Mouse (Mus musculus) CH12.LX (cell line): Measurements from ENCODE around the gene Zcwpw1.
"Not testable (repeated sequence)": the region's sequence is repeated elsewhere in the genome, so short reads cannot be mapped to it uniquely, and the experiment has no call there.

Source experiments
- BHLHE40 ChIP-seq: IDR thresholded peaks from 2 replicates; pipeline ENCODE4 v1.6.1; 2011; ENCODE audit warnings: mild to moderate bottlenecking, low read depth, low read length, improper control_type of control experiment
- CHD1 ChIP-seq: IDR thresholded peaks from 2 replicates; pipeline ENCODE4 v1.6.1; 2012; ENCODE audit warnings: low read depth, low read length, improper control_type of control experiment, inconsistent platforms
- CHD2 ChIP-seq: IDR thresholded peaks from 2 replicates; pipeline ENCODE4 v1.6.1; 2011; ENCODE audit warnings: low read length, improper control_type of control experiment
- CTCF ChIP-seq, 2 experiments: IDR thresholded peaks in 1 of 2; conservative IDR thresholded peaks in 1 of 2; 2 replicates each; pipeline ENCODE4 v1.5.1; 2011 to 2012; ENCODE audit warnings: low read depth in 2 of 2, low read length in 2 of 2, improper control_type of control experiment in 1 of 2, inconsistent platforms in 1 of 2, mild to moderate bottlenecking in 1 of 2, moderate library complexity in 1 of 2
- E2F4 ChIP-seq: IDR thresholded peaks from 2 replicates; pipeline ENCODE4 v1.6.1; 2011; ENCODE audit warnings: low read depth, low read length, improper control_type of control experiment; ENCODE audit not compliant: insufficient replicate concordance
- EP300 ChIP-seq: IDR thresholded peaks from 2 replicates; pipeline ENCODE4 v1.6.1; 2011; ENCODE audit warnings: low read length, improper control_type of control experiment
- HCFC1 ChIP-seq: IDR thresholded peaks from 2 replicates; pipeline ENCODE4 v1.6.1; 2012; ENCODE audit warnings: low read depth, mild to moderate bottlenecking, inconsistent platforms, low read length, improper control_type of control experiment
- MAX ChIP-seq: IDR thresholded peaks from 2 replicates; pipeline ENCODE4 v1.6.1; 2011; ENCODE audit warnings: low read length, improper control_type of control experiment
- POLR2A ChIP-seq: IDR thresholded peaks from 2 replicates; pipeline ENCODE4 v1.6.1; 2011; ENCODE audit warnings: low read depth, mild to moderate bottlenecking, improper control_type of control experiment, low read length
- TCF12 ChIP-seq: IDR thresholded peaks from 2 replicates; pipeline ENCODE4 v1.6.1; 2014; ENCODE audit warnings: low read depth, mild to moderate bottlenecking, inconsistent platforms, low read length, improper control_type of control experiment
- USF1 ChIP-seq: IDR thresholded peaks from 2 replicates; pipeline ENCODE4 v1.6.1; 2014; ENCODE audit warnings: low read depth, mild to moderate bottlenecking, inconsistent platforms, low read length, improper control_type of control experiment

DNA sequence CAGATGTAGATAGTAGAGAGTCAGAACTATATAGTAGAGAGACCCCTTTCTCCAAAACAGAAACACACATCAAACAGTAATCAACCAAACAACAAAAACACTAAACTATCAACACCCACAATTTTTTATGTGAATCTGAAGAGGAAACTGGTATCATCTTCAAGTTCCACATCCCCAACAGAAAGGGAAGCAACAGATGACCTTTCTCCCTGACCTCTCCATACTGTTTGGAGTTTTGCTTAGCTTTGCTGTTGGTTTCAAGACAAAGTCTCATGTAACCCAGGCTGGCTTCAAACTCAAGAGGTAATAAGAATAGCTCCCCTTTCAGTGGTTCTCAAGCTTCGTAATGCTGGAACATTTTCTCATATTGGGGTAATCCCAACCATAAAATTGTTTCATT, 76.4 kb downstream of the Zcwpw1 start:
- TF ChIP-seq CTCF (conservative IDR thresholded peaks at IDR 0.05 in 1 of 2, IDR thresholded peaks at IDR 0.05 in 1 of 2; ENCODE audit: low read depth in 2 of 2, low read length in 2 of 2); CHD2; HCFC1; POLR2A; EP300; CHD1; BHLHE40; USF1; MAX; TCF12; E2F4: not testable (repeated sequence)
